Mouse (Mus musculus) c-Kit-positive CD71-negative TER-119-negative erythroid progenitor cells, embryonic 14.5 days (primary cell): ENCODE data around the gene Vsig8.

Source experiments
- DNase-seq: peaks from one replicate; pipeline ENCODE4 v3.0.0-alpha.2; 2013; ENCODE audit warnings: low read depth

The Vsig8 gene

DNA sequence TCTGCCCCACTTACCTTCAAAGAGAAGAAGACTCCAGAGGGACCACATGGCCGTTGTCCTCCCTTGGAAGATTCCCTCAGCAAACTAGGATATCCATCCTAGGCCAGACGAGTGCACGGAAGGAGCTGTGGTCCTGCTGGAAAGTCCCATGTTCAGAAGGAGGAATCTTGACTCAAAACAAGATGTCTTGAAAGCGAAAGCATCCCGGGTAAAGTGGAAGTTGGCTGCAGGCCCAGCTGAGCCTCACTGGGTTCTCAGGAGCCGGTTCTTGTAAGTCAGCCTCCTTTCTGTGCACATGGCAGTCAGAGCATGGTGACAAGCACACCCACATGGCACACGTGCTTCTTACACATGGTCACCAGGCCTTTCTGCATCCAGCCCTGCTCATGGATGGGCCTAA, 34.6 kb downstream of the Vsig8 start, which contains the start of gene Slamf8:
Slamf8 (minus strand) TSS at position 184 of the 400 bp plus-strand sequence.
- no peak for DNase-seq

DNA sequence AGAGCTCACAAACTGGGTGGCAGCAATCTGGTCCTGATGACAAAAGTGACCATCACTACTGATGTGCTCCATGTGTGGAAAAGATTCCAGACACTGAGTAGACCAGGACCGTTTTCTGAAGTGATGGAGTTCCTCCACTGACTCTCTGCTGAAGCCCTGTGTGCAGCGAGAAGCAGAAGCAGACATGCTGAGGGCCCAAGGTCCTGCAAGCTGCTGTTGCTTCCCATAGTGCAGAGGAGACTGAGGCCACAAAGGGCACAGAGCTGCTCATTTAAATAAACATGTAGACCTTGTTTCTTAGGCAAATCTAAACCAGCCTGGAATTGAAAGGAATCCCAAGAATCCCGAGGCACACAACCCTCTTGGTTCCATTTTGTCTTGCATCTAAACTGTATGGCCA, 37.6 kb downstream of the Vsig8 start:
- no peak for DNase-seq

DNA sequence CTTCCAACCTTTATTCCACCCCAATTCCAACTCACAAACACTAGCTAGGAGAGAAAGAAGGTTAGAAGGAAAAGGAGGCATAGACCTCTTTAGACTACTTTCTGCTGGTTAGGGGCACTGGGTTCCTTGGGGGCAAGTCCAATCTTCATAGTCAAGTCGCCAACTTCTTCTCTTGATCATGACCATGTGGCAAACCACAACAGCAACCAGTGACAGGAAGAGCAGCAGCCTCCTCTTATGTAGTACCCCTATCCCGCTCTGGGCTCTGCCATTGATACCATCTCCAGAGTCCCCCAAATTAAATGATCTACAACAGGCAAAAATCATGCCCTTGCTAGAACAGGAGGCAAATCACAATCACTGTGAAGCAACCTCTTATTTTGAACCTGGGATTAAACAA, 38.2 kb downstream of the Vsig8 start:
- DNase-seq: no peak

DNA sequence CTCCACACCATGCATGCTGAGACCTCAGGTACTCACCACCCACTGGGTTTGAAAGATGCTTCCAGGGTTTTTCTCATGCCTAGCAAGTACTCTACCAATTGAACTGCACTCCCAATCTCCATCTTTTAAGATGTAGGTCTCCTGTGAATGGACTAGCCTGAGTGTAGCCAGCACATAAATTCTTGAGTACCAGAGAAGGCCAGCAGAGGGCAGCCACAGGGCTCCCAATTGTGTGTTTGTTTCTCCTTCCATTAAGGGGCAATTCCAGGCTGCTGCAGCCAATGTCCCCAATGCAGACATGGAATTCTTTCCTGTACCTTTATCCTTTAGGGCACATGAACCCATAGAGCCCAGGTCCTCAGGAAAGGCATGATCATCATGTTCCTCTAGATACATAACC, 38.8 kb downstream of the Vsig8 start:
- peak; percentile 20 for DNase-seq

DNA sequence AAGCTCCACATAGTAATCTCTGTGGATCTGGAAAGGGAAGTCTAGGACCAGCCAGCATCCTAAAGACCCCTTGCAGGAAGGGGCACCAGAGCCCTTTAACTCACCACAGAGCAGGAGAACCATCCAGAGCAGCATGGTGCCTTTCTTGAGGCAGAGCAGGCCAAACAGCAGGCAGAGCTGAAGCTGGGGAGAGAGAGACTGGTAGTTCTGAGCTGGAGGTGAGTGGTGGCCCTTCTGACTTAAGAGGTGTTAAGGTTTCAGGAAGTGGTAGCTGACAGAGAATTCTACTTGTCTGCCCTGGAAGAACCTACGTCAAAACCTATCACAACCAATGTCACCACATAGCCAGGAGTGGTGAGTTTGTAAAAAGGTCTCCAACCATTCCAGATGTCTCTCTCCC, 46.6 kb downstream of the Vsig8 start, which contains the start of gene Fcrl6:
Fcrl6 (minus strand) TSS at position 226 of the 400 bp plus-strand sequence.
- no peak for DNase-seq

DNA sequence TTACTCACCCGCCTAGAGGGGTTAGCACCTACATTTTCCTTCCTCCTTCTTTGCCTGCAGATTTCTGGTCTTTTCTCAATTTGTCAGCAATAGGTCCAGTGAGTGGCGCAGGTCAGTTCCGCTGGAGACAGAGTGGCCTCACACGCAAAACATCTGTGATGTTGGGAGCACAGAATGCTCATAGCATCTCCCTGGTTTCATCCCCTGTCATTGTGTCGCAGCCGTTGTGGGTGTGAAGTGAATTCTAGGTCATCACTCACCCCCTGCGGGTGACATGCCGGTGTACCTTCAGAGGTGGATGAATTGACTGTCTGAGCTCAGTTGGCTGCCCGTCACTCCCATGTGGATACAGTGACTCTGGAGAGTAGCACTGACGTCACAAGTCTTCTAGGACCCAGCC, 55.6 kb downstream of the Vsig8 start:
- no peak for DNase-seq

DNA sequence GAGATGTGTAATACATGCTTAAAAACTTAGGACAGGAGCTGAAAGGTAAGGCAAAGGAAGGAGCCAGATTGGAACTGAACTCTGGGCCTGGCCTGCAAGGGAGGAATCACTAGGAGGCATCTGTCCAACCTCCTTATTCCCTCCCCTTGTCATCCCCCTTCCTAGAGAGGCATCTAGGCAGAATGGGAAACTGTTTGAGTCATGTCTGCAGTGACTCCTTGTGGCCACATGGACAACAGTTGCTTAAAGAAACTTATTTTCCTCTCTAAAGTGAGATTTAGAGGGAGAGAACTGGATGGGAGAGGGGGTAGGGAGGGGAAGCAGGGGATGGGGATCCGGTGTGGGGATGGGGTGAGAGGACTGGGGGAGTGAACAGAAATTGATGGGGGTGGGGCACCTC, 57.0 kb downstream of the Vsig8 start:
- DNase-seq: no peak
